Mouse (Mus musculus): ENCODE measurements at regions not wholly inside any gene's neighbourhood (a gene's known extent, or its start where the extent isn't known, plus 50 kb on each side); places are given as distances from the start of the nearest gene placed in this dataset.

GRCm38 (mm10) chr4:39991851-39992250, 151.0 kb upstream of the Aco1 start:
- DNase-seq (ENCODE audit: low read depth in 1 of 2, low spot score in 2 of 2), result no peak
- H3K27ac ChIP-seq (ENCODE audit: insufficient read depth, low read length), result no peak overlapping the region
- TF ChIP-seq POLR2A (IDR thresholded peaks at IDR 0.05; ENCODE audit: low read depth, low read length) (no peak), CTCF (IDR thresholded peaks at IDR 0.05; ENCODE audit: extremely low read depth, insufficient read depth, insufficient read length, insufficient replicate concordance) (no peak)
- H3K27me3 ChIP-seq (ENCODE audit: control insufficient read depth, insufficient read depth, low read length), result no peaks in the 10 kb centered on the region
- no peak overlapping the region for H3K4me3 ChIP-seq (ENCODE audit: extremely low read depth, insufficient read depth, insufficient read length)
- no peaks in the 10 kb centered on the region for H3K36me3 ChIP-seq (ENCODE audit: control insufficient read depth, insufficient read depth, low read length)
- H3K4me1 ChIP-seq (ENCODE audit: control insufficient read depth, insufficient read depth, insufficient read length), result no peaks in the 10 kb centered on the region
- WGBS, result 88% methylated on average over 2 of the region's 2 CpGs

- no peak for TF ChIP-seq POLR2A (IDR thresholded peaks at IDR 0.05; ENCODE audit: low read depth, low read length)
- TF ChIP-seq CTCF (IDR thresholded peaks at IDR 0.05; ENCODE audit: extremely low read depth, insufficient read depth, insufficient read length, insufficient replicate concordance), result no peak
- H3K36me3 ChIP-seq (ENCODE audit: control insufficient read depth, insufficient read depth, low read length), result no peaks in the 10 kb centered on the region
- H3K4me1 ChIP-seq (ENCODE audit: control insufficient read depth, insufficient read depth, insufficient read length), result no peaks in the 10 kb centered on the region
- no peaks in the 10 kb centered on the region for H3K27me3 ChIP-seq (ENCODE audit: control insufficient read depth, insufficient read depth, low read length)
- DNase-seq (ENCODE audit: low read depth in 1 of 2, low spot score in 2 of 2), result no peak
- 74% methylated on average over 5 of the region's 5 CpGs for WGBS
- no peak overlapping the region for H3K4me3 ChIP-seq (ENCODE audit: extremely low read depth, insufficient read depth, insufficient read length)
- H3K27ac ChIP-seq (ENCODE audit: insufficient read depth, low read length), result no peak overlapping the region
Observed at GRCm38 (mm10) chr4:39998771-39999422, 144.0 kb upstream of the Aco1 start.

DNA sequence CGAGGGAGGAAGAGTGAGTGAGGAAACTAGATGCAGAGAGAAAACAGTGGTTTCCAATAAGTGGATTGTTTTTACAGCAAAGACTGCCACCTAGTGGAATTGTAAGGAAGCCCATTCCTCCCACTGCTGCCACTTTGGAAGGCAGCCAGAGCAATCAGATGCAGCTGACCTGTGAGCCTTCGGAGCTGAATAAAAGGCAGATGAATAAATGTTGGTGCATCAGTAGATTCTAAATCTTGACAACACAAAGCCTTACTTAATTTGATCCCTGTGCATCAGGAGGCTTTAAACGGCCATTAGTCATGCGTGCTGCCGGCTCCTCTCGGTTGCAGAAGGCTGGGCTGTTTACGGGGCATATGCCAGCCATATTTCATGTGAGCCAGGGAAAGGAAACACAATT, 128.2 kb upstream of the Aco1 start:
- 68% methylated on average over 7 of the region's 7 CpGs for WGBS
- H3K27ac ChIP-seq (ENCODE audit: insufficient read depth, low read length), result no peak overlapping the region
- no peak for DNase-seq (ENCODE audit: low read depth in 1 of 2, low spot score in 2 of 2)
- no peak overlapping the region for H3K4me3 ChIP-seq (ENCODE audit: extremely low read depth, insufficient read depth, insufficient read length)
- H3K36me3 ChIP-seq (ENCODE audit: control insufficient read depth, insufficient read depth, low read length), result no peaks in the 10 kb centered on the region
- TF ChIP-seq CTCF (IDR thresholded peaks at IDR 0.05; ENCODE audit: extremely low read depth, insufficient read depth, insufficient read length, insufficient replicate concordance) (peak; percentile 15; the same call in 1 of the 2 replicates), POLR2A (IDR thresholded peaks at IDR 0.05; ENCODE audit: low read depth, low read length) (no peak)
- no peaks in the 10 kb centered on the region for H3K27me3 ChIP-seq (ENCODE audit: control insufficient read depth, insufficient read depth, low read length)
- no peaks in the 10 kb centered on the region for H3K4me1 ChIP-seq (ENCODE audit: control insufficient read depth, insufficient read depth, insufficient read length)

DNA sequence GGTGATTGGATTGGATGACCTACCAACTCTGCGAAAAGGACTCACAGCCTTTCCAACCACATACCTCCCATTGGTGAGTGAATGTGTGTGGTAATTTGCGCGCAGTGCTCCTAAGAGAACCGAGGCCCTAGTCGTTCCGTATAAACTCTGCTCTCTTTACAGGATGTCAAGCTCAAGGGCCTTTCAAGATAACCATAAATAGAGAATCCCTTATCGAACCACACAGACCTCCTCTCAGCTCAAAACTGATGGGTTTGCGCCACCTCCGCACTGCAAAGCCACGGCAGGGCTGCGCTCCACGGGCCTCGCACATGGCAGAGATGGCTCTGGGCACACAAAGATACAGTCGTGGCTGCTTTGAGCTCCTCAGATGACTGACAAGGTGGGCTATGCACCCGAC, 126.0 kb upstream of the Aco1 start:
- Histone ChIP-seq H3K27me3 (ENCODE audit: control insufficient read depth, insufficient read depth, low read length) (no peaks in the 10 kb centered on the region), H3K27ac (ENCODE audit: insufficient read depth, low read length) (no peak overlapping the region), H3K4me1 (ENCODE audit: control insufficient read depth, insufficient read depth, insufficient read length) (no peaks in the 10 kb centered on the region), H3K36me3 (ENCODE audit: control insufficient read depth, insufficient read depth, low read length) (no peaks in the 10 kb centered on the region), H3K4me3 (ENCODE audit: extremely low read depth, insufficient read depth, insufficient read length) (no peak overlapping the region)
- DNase-seq (ENCODE audit: low read depth in 1 of 2, low spot score in 2 of 2), result no peak
- TF ChIP-seq CTCF (IDR thresholded peaks at IDR 0.05; ENCODE audit: extremely low read depth, insufficient read depth, insufficient read length, insufficient replicate concordance) (no peak), POLR2A (IDR thresholded peaks at IDR 0.05; ENCODE audit: low read depth, low read length) (no peak)
- WGBS, result 81% methylated on average over 15 of the region's 15 CpGs

DNA sequence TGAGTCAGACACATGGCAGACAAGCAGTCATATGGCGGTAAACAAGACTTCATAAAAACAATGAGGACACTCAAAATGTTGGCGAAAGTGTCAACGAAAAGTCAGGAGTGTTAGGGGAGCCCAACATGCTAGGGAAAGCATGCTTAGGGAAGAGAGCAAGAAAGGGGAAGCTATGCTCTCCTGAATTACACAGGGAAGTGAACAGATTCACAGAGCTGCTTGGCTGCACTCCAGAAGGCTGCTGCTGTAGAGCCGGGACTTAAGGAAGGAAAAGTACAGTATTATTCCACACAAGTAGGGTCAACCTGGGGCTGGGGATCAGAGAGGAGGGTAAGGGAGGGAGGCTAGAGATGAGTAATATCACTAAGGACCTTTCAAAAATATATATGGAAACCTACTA, 124.7 kb upstream of the Aco1 start:
- TF ChIP-seq CTCF (IDR thresholded peaks at IDR 0.05; ENCODE audit: extremely low read depth, insufficient read depth, insufficient read length, insufficient replicate concordance) (no peak), POLR2A (IDR thresholded peaks at IDR 0.05; ENCODE audit: low read depth, low read length) (no peak)
- Histone ChIP-seq H3K4me1 (ENCODE audit: control insufficient read depth, insufficient read depth, insufficient read length) (no peaks in the 10 kb centered on the region), H3K36me3 (ENCODE audit: control insufficient read depth, insufficient read depth, low read length) (no peaks in the 10 kb centered on the region), H3K4me3 (ENCODE audit: extremely low read depth, insufficient read depth, insufficient read length) (no peak overlapping the region), H3K27me3 (ENCODE audit: control insufficient read depth, insufficient read depth, low read length) (no peaks in the 10 kb centered on the region), H3K27ac (ENCODE audit: insufficient read depth, low read length) (no peak overlapping the region)
- no peak for DNase-seq (ENCODE audit: low read depth in 1 of 2, low spot score in 2 of 2)
- WGBS, result 67% methylated on average over 4 of the region's 4 CpGs

GRCm38 (mm10) chr4:40031361-40031760, 111.5 kb upstream of the Aco1 start:
- Histone ChIP-seq H3K4me1 (ENCODE audit: control insufficient read depth, insufficient read depth, insufficient read length) (no peaks in the 10 kb centered on the region), H3K27me3 (ENCODE audit: control insufficient read depth, insufficient read depth, low read length) (no peaks in the 10 kb centered on the region), H3K27ac (ENCODE audit: insufficient read depth, low read length) (no peak overlapping the region), H3K4me3 (ENCODE audit: extremely low read depth, insufficient read depth, insufficient read length) (no peak overlapping the region), H3K36me3 (ENCODE audit: control insufficient read depth, insufficient read depth, low read length) (no peaks in the 10 kb centered on the region)
- WGBS, result 94% methylated on average over 1 of the region's 1 CpGs
- TF ChIP-seq POLR2A (IDR thresholded peaks at IDR 0.05; ENCODE audit: low read depth, low read length) (no peak), CTCF (IDR thresholded peaks at IDR 0.05; ENCODE audit: extremely low read depth, insufficient read depth, insufficient read length, insufficient replicate concordance) (no peak)
- no peak for DNase-seq (ENCODE audit: low read depth in 1 of 2, low spot score in 2 of 2)

GRCm38 (mm10) chr4:40047846-40048245, 95.0 kb upstream of the Aco1 start:
- Histone ChIP-seq H3K4me3 (ENCODE audit: extremely low read depth, insufficient read depth, insufficient read length) (no peak overlapping the region), H3K4me1 (ENCODE audit: control insufficient read depth, insufficient read depth, insufficient read length) (no peaks in the 10 kb centered on the region), H3K27ac (ENCODE audit: insufficient read depth, low read length) (no peak overlapping the region), H3K36me3 (ENCODE audit: control insufficient read depth, insufficient read depth, low read length) (no peaks in the 10 kb centered on the region), H3K27me3 (ENCODE audit: control insufficient read depth, insufficient read depth, low read length) (no peaks in the 10 kb centered on the region)
- DNase-seq (ENCODE audit: low read depth in 1 of 2, low spot score in 2 of 2), result no peak
- TF ChIP-seq CTCF (IDR thresholded peaks at IDR 0.05; ENCODE audit: extremely low read depth, insufficient read depth, insufficient read length, insufficient replicate concordance) (no peak), POLR2A (IDR thresholded peaks at IDR 0.05; ENCODE audit: low read depth, low read length) (no peak)
- WGBS, result 95% methylated on average over 10 of the region's 10 CpGs

All from spleen, adult 2 months (tissue).